Mouse (Mus musculus): ENCODE measurements around the gene Muc1. TPM values are rescaled to one million over a fixed set of nuclear protein-coding genes. Genes with fewer than 3 reads are reported as not detected.

Gene Muc1
- total and polyA plus RNA-seq, 3 experiments = 0.04 to 1.1 TPM; not detected in 1

- no peak for TF ChIP-seq MAZ (IDR thresholded peaks at IDR 0.05; ENCODE audit: low read depth, low read length)
Observed at GRCm38 (mm10) chr3:89193853-89194252, 35.0 kb upstream of the Muc1 start (continued).

GRCm38 (mm10) chr3:89195979-89196877 lies 32.6 kb upstream of the Muc1 start:
- TF ChIP-seq USF1 (IDR thresholded peaks at IDR 0.05; ENCODE audit: low read depth, low read length) (peak; percentile 78), POLR2AphosphoS5 (IDR thresholded peaks at IDR 0.05; ENCODE audit: borderline replicate concordance, low read depth, low read length) (no peak), RAD21 (IDR thresholded peaks at IDR 0.05; ENCODE audit: low read depth, low read length) (peak; percentile 37), TCF12 (IDR thresholded peaks at IDR 0.05; ENCODE audit: low read depth, low read length) (peak; percentile 16; the same call in 1 of the 2 replicates), ETS1 (IDR thresholded peaks at IDR 0.05; ENCODE audit: low read depth, low read length) (0 out of 2 replicates have a peak, but pooled peaks have one; percentile 41), NELFE (IDR thresholded peaks at IDR 0.05; ENCODE audit: low read depth, low read length) (peak; percentile 89), GATA1 (IDR thresholded peaks at IDR 0.05; ENCODE audit: low read depth, low read length) (peak; percentile 4; the same call in 1 of the 2 replicates), HCFC1 (IDR thresholded peaks at IDR 0.05; ENCODE audit: low read depth, low read length) (no peak; the same call in 1 of the 2 replicates), MAFK (IDR thresholded peaks at IDR 0.05; ENCODE audit: borderline replicate concordance, low read depth, low read length) (no peak), E2F4 (IDR thresholded peaks at IDR 0.05; ENCODE audit: borderline replicate concordance, low read depth, low read length) (no peak), MAX (IDR thresholded peaks at IDR 0.05; ENCODE audit: low read length) (peak; percentile 26), NRF1 (IDR thresholded peaks at IDR 0.05; ENCODE audit: insufficient read depth, low read depth, low read length, poor library complexity, severe bottlenecking) (peak; percentile 74), CTCF (IDR thresholded peaks at IDR 0.05 in 2 of 3, conservative IDR thresholded peaks at IDR 0.05 in 1 of 3; ENCODE audit: control insufficient read depth in 1 of 3, insufficient read depth in 1 of 3, low read depth in 2 of 3, low read length in 3 of 3, poor library complexity in 1 of 3, severe bottlenecking in 1 of 3) (peak in 2 of 3 experiments; percentile 39 to 57; a peak in 3 of 6 replicates), POLR2AphosphoS2 (IDR thresholded peaks at IDR 0.05; ENCODE audit: low read length) (peak; percentile 70; the same call in 1 of the 2 replicates), TBP (IDR thresholded peaks at IDR 0.05; ENCODE audit: low read depth, low read length) (peak; percentile 83), SIN3A (IDR thresholded peaks at IDR 0.05; ENCODE audit: low read length) (peak; percentile 51; the same call in 1 of the 2 replicates), POLR2A (IDR thresholded peaks at IDR 0.05; ENCODE audit: control insufficient read depth in 1 of 2, insufficient read depth in 1 of 2, low read depth in 1 of 2, low read length in 2 of 2, poor library complexity in 1 of 2) (peak; percentile 80 to 98), CHD2 (IDR thresholded peaks at IDR 0.05; ENCODE audit: low read length) (no peak), ZMIZ1 (IDR thresholded peaks at IDR 0.05; ENCODE audit: low read depth, low read length) (peak; percentile 97), BHLHE40 (IDR thresholded peaks at IDR 0.05; ENCODE audit: borderline replicate concordance, low read depth, low read length) (no peak), RCOR1 (IDR thresholded peaks at IDR 0.05; ENCODE audit: low read depth, low read length) (peak; percentile 83), EP300 (IDR thresholded peaks at IDR 0.05; ENCODE audit: low read depth in 1 of 2, low read length in 2 of 2) (peak; percentile 5 to 44; a peak in 3 of 4 replicates), GABPA (IDR thresholded peaks at IDR 0.05; ENCODE audit: low read depth, low read length) (no peak), MXI1 (IDR thresholded peaks at IDR 0.05; ENCODE audit: low read depth, low read length) (peak; percentile 45; the same call in 1 of the 2 replicates), ZKSCAN1 (IDR thresholded peaks at IDR 0.05; ENCODE audit: low read depth, low read length) (no peak), SMC3 (IDR thresholded peaks at IDR 0.05; ENCODE audit: low read depth, low read length) (peak; percentile 37)
- Histone ChIP-seq H3K27ac (ENCODE audit: control insufficient read depth, low read depth, low read length) (peak overlapping the region; percentile 79), H3K79me2 (ENCODE audit: control insufficient read depth, insufficient read depth, low read length, poor library complexity) (no peaks in the 10 kb centered on the region; the same call in 1 of the 2 replicates), H3K4me3 (ENCODE audit: control insufficient read depth in 1 of 2, insufficient read depth in 1 of 2, low read depth in 2 of 2, low read length in 2 of 2) (peak overlapping the region; percentile 75 to 88), H3K27me3 (ENCODE audit: control insufficient read depth in 1 of 2, insufficient read depth in 2 of 2, low read length in 2 of 2) (no peaks in the 10 kb centered on the region), H3K9ac (ENCODE audit: control insufficient read depth, low read depth, low read length, poor library complexity, severe bottlenecking) (peak overlapping the region; percentile 78), H3K36me3 (ENCODE audit: control insufficient read depth in 1 of 2, insufficient read depth in 2 of 2, low read length in 2 of 2) (peaks cover 0 to 15% of the 10 kb centered on the region in 2 experiments; a peak in 2 of 4 replicates), H3K9me3 (replicated peaks; ENCODE audit: insufficient read depth, low read length) (no peaks in the 10 kb centered on the region), H3K4me1 (ENCODE audit: control insufficient read depth in 1 of 2, insufficient read depth in 2 of 2, low read length in 2 of 2) (peaks cover 8 to 15% of the 10 kb centered on the region in 2 experiments)
- DNase-seq (ENCODE audit: low read depth, low spot score) = peak; percentile 99
